Mouse (Mus musculus): ENCODE results near the gene Gm17268.

Gm17268 gene

DNA sequence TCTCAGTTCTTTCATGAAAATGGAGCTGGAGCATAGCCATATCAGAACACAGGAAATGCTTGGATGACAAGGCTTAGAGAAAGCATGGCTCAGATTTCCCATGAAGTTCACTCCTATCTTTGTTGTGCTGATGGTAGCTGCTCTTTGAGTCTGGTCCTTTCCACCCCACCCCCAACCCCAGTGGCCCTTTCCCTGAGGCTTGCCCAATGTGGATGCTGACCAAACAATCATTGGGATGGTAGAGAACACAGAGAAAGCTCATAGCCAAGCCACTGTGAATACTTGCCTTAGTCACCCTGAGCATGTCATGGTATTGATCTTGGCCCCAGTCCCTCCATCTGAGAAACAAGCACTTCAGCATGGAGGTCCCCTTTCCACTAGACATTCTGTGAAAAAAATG is 6.2 kb downstream of the Gm17268 start:
- in situ Hi-C loops (cut with MboI, MseI) = no loop called here

DNA sequence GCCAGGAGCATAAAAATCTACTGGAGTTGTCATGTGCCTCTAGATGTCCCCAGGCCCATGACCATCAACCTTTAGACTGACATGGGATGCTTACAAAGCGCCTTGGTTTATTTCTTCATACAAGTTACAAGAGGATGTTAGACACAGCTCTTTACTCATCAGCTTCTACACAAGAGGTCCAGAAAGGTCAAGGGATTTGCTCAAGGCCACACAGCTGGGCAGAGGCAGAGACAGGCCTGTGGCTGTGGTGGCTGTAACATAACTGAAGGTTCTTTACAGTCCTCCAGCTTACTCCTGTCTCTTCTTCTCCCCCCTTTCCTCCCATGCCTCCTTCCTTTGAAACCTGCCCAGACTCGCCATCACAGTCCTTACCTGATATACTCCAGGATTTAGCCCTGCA is 8.2 kb downstream of the Gm17268 start:
- in situ Hi-C loops (cut with MboI, MseI) = no loop called here

GRCm38 (mm10) chr11:82023769-82024168 is 14.6 kb downstream of the Gm17268 start:
- in situ Hi-C loops (cut with MboI, MseI) = no loop called here

GRCm38 (mm10) chr11:82022504-82023056 is 15.8 kb downstream of the Gm17268 start:
- in situ Hi-C loops (cut with MboI, MseI) = no loop called here

GRCm38 (mm10) chr11:82021406-82021805 is 17.0 kb downstream of the Gm17268 start:
- in situ Hi-C loops (cut with MboI, MseI) = no loop called here

- in situ Hi-C loops (cut with MboI, MseI) = no loop called here
Measured at GRCm38 (mm10) chr11:82019793-82020192, 18.6 kb downstream of the Gm17268 start.

DNA sequence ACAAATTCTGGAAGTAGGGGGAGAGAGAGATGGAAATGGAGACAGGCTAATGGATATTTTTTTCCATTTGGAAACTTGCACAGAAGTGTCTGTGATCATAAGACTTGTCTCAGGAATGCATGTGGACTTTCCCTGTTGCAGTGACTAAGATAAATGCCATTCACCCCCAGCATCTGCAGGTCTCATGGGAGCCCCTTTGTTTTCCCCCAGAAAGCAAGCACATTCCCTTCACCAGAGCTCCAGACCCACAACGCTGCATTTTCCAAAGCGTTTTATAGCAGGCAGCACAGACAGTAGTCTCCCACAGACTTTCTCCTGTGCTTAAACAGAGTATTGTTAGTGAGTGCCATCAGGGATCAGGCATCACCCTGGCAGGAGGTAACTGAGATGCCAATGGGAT is 19.0 kb downstream of the Gm17268 start:
- in situ Hi-C loops (cut with MboI, MseI) = no loop called here

DNA sequence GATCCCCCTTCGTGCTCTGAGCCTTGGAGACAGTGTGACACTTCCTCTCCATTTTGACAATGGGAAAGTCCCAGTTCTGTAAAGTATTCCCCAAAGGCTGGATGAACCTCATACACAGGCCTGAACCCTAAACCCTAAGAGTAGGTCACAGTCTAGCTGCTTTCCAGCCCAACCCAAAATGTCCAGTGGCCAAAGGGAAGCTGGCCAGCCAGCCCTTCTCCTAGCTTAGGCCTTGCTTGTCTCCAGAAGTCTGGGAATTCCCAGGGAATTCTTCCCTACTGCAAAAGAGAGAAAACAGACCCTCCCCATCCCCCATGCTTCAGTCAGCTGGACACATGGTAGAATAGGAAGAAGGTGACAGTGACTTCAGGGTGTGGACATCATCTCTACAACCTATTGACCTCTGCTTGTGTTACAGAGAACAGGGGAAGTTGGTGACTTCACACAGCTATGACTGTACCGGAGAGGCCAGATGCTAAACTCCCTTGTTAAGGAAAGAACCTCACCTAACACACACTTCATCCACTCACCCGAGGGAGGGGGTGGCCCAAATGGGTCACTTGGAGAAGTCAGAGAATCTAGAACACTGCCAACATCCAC is 22.1 kb downstream of the Gm17268 start:
- in situ Hi-C loops (cut with MboI, MseI) = no loop called here

DNA sequence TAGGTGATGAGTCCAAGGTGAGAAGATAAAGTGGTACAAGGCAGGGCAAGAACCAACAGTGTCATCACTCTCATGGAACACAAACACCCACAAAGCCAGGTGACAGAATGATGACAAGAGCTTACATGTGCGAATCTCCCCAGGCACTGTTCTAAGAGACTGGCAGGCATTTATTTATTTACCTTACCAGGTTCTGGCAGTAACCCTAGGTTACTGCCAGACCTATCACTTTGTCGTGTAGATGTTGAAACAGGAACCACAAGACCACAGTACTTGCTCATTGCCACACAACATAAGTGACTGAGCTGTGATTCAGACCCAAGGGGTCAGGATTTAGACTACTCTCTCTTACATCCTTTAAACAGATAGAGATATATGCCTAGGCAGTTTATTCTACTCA is 23.3 kb downstream of the Gm17268 start:
- in situ Hi-C loops (cut with MboI, MseI) = no loop called here

DNA sequence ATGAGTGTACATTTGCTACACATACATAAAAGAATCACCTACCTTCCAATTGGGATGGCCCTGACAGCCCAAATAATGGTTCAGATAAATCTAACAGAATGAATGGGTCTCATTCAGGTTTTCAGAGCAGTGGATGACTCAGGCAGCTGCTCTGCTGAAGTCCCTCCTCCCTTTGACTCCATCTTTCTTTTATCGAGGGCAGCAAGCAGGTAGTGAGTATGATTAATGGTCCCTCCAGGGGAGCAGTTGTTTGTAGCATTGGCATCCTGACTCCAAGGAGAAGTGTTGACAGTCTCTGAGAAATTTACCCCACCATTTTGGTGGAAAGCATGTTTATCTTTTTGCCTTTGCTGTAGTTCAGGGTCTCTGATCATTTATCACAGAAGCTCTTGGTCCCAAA is 24.6 kb downstream of the Gm17268 start:
- in situ Hi-C loops (cut with MboI, MseI) = no loop called here

- in situ Hi-C loops (cut with MboI, MseI) = no loop called here
Measured at GRCm38 (mm10) chr11:82011411-82012193, 26.8 kb downstream of the Gm17268 start.

- in situ Hi-C loops (cut with MboI, MseI) = no loop called here
Measured at GRCm38 (mm10) chr11:82010115-82010514, 28.2 kb downstream of the Gm17268 start.

- in situ Hi-C loops (cut with MboI, MseI) = no loop called here
Measured at GRCm38 (mm10) chr11:82006796-82007423, 31.5 kb downstream of the Gm17268 start.

- in situ Hi-C loops (cut with MboI, MseI) = no loop called here
Measured at GRCm38 (mm10) chr11:82004810-82005209, 33.6 kb downstream of the Gm17268 start.

GRCm38 (mm10) chr11:82000581-82000980 is 37.8 kb downstream of the Gm17268 start:
- in situ Hi-C loops (cut with MboI, MseI) = no loop called here

DNA sequence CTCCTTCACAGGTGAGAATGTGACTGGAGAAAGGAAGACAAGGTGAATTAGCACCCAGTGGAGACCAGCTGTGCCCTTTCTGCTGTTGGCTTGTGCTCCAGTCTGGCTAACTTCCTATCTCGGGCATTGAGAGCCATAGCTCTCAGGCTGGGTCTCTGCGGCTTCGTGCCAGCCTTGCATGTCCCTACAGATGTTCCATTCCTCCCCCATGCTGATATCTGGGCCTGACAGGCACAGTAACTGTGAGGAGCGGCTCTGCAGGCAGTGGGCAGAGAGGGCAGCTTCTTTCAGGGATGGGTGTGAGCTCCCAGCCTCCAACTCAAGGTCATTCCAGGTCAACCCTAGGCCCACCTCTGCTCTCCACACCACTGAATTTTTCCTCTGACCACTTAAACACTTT is 38.9 kb downstream of the Gm17268 start:
- in situ Hi-C loops (cut with MboI, MseI) = loop anchor here (5.0 kb wide), 1 partner anchor 178 kb away; no protein-coding TSS in a partner anchor

DNA sequence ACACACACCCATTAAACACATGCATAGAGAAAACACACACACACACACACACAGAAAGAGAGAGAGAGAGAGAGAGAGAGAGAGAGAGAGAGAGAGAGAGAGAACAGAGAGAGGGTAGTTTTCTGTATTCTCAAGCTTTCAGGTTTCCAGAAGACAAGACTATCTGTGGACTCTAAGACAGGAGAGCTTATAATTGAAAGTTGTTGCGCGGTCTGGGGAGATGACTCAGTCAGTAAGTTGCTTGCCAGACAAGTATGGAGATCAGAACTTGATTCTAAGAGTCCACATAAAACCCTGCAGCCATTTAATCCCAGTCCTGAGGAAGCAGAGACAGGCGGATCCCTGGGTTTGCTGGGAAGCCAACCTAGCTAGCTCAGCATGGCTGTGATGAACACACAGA is 39.7 kb downstream of the Gm17268 start:
- in situ Hi-C loops (cut with MboI, MseI) = loop anchor here (5.0 kb wide), 1 partner anchor 179 kb away; no protein-coding TSS in a partner anchor

- in situ Hi-C loops (cut with MboI, MseI) = loop anchor here (5.0 kb wide), 1 partner anchor 180 kb away; no protein-coding TSS in a partner anchor
Measured at GRCm38 (mm10) chr11:81997085-81997484, 41.3 kb downstream of the Gm17268 start.

GRCm38 (mm10) chr11:81996172-81996841 is 42.1 kb downstream of the Gm17268 start:
- in situ Hi-C loops (cut with MboI, MseI) = loop anchor here (5.0 kb wide), 1 partner anchor 181 kb away; no protein-coding TSS in a partner anchor

DNA sequence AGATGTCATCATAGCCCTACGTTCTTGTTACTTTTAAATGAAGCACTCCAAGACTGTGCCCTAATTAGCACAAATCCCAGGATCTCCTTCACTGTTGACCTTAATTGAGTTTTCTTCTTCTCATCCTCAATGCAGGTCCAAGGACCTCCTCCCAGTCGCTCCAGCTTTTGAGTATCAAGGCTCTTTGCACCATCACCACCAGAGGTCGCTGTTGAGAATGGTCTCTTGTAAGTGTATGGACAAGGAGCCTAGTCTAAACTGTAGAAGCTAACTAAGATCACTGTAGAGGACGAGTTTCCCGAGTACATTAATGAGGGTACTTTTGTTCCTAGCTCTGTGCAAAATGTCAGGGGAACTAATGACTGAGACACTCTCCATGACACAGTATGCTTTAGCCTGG is 55.2 kb downstream of the Gm17268 start:
- in situ Hi-C loops (cut with MboI, MseI) = no loop called here

DNA sequence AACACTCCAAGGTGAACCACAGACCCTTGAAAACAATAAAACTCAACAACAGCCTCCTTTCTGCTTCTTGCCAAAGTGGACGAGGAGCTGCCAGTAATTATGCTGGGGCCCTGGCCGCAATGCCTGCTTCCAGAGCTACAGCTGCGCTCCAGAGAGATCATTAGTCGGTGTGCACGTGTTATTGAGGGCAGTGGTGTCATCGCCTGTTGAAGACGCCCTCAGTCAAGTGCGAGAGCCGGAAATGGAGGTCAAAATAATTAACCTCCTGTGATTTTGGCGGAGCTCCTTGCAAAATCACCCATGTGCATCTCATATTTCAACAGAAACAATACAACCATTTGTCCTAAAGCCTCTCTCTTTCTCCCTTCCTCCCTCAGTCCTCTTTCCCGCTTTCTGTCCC is 56.2 kb downstream of the Gm17268 start:
- in situ Hi-C loops (cut with MboI, MseI) = no loop called here

Data from T-helper 2 cell (primary cell).